Mouse (Mus musculus) hindbrain, embryonic 14.5 days (tissue): ENCODE data around the gene Actl11. TPM values are rescaled to one million over a fixed set of nuclear protein-coding genes. Genes with fewer than 3 reads are reported as not detected.

Source experiments
- ATAC-seq: fragments of 200-750 bp; cut with Nextera tagmentation; 2 replicates; pipeline ENCODE4 v1.8.0; 2017; ENCODE audit warnings: moderate number of reproducible peaks, mild to moderate bottlenecking, moderate TSS enrichment, moderate library complexity; ENCODE audit not compliant: low FRiP score
- DNase-seq: peaks from one replicate; pipeline ENCODE4 v3.0.0-alpha.2; 2015; ENCODE audit warnings: low spot score
- H3K27ac ChIP-seq: fragments of 300-500 bp; sonication (generic); 2 replicates; pipeline ENCODE4 v1.5.1; 2014; ENCODE audit warnings: mild to moderate bottlenecking, moderate library complexity
- H3K27me3 ChIP-seq: fragments of 300-500 bp; sonication (generic); 2 replicates; pipeline ENCODE4 v1.6.1; 2014; ENCODE audit warnings: mild to moderate bottlenecking, low read length, mixed read lengths; ENCODE audit not compliant: control insufficient read depth, insufficient read depth
- H3K36me3 ChIP-seq: fragments of 300-500 bp; sonication (generic); replicated peaks from 2 replicates; pipeline ENCODE4 v1.6.1; 2014; ENCODE audit not compliant: control insufficient read depth, insufficient read depth
- H3K4me1 ChIP-seq: fragments of 300-500 bp; sonication (generic); replicated peaks from 2 replicates; pipeline ENCODE4 v1.6.1; 2014; ENCODE audit warnings: antibody characterized with exemption, low read length, mixed read lengths; ENCODE audit not compliant: control insufficient read depth, insufficient read depth
- H3K4me2 ChIP-seq: fragments of 300-500 bp; sonication (generic); replicated peaks from 2 replicates; pipeline ENCODE4 v1.6.1; 2014; ENCODE audit warnings: mild to moderate bottlenecking, moderate library complexity
- H3K4me3 ChIP-seq: fragments of 300-500 bp; sonication (generic); replicated peaks from 2 replicates; pipeline ENCODE4 v1.5.1; 2014; ENCODE audit warnings: mild to moderate bottlenecking, low read length
- H3K9ac ChIP-seq: fragments of 300-500 bp; sonication (generic); 2 replicates; pipeline ENCODE4 v1.6.1; 2014
- H3K9me3 ChIP-seq: fragments of 300-500 bp; sonication (generic); 2 replicates; pipeline ENCODE4 v1.6.1; 2016; ENCODE audit warnings: low read length; ENCODE audit not compliant: control insufficient read depth
- WGBS: fragments of 180-500 bp; shearing (Covaris S2); extraction: QIAGEN DNeasy Blood & Tissue Kit; methylation state at CpG from one replicate; pipeline ENCODE4 v1.1.7; 2014; 5-methylcytosine and 5-hydroxymethylcytosine counted together
- polyA plus RNA-seq: library from polyadenylated mRNA; unstranded; fragments of >200 nt; fragmentation: Nextera tagmentation; extraction: Ambion mirVana; gene quantifications from 2 replicates; pipeline ENCODE4 v1.2.1, GENCODE M21; 2014

The Actl11 gene
- polyA plus RNA-seq, 1 experiment from 2014 or later, result not detected

DNA sequence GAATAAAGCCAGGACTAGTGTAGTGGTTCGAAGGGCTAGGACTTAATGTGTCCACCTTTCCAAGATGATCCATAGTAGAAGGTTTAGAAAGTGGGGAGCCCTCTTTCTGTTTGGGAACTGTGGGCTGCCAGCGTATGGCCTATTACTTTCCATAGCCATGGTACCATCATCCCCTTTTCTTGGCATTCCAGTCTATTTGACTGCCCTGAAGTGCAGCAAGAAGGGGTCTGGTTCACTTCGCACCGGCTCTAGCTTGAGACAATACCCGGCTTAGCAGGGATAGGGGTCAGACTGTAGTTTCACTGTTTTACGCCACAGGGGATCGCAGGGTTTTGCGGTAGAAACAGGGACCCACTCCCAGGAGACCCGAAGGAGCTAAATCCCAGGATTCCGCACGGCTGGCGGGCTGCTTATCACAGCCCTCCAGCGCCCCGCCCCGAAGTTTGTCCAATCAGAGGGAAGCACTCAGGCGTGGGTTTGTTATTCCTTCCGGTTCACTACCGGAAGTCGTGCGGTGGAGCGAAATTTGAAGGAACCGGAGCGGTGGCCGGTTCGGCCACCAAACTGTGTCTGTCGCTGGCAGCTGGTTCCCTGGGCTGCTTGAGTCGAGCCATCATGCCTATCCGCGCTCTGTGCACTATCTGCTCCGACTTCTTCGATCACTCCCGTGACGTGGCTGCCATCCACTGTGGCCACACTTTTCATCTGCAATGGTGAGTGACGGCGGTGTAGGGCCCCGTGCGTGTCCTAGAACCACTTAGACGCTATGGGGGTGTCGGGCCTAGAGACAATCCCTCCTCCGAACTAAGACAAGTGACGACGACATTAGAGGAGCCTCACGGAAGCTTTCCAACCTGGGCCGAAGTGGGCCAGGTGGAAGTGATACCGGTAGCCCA lies 22.4 kb downstream of the Actl11 start:
- peak overlapping the region; percentile 67 for H3K9ac ChIP-seq
- 12% methylated on average over 45 of the region's 45 CpGs for WGBS
- DNase-seq (peak; percentile 93), ATAC-seq (peak; percentile 96)
- H3K9me3 ChIP-seq, result no peaks in the 10 kb centered on the region
- H3K4me3 ChIP-seq, result peak overlapping the region; percentile 56
- peak overlapping the region; percentile 92 for H3K4me2 ChIP-seq
- no peaks in the 10 kb centered on the region for H3K36me3 ChIP-seq
- H3K4me1 ChIP-seq, result no peaks in the 10 kb centered on the region; the same call in 1 of the 2 replicates
- peak overlapping the region; percentile 87 for H3K27ac ChIP-seq
- no peaks in the 10 kb centered on the region for H3K27me3 ChIP-seq

GRCm38 (mm10) chr9:107955613-107956289 lies 27.5 kb downstream of the Actl11 start:
- 82% methylated on average over 6 of the region's 6 CpGs for WGBS
- no peak overlapping the region for H3K4me3 ChIP-seq
- DNase-seq, result no peak
- H3K9ac ChIP-seq, result no peak overlapping the region
- H3K36me3 ChIP-seq, result no peaks in the 10 kb centered on the region; the same call in 1 of the 2 replicates
- no peak for ATAC-seq
- H3K4me1 ChIP-seq, result peaks cover 3% of the 10 kb centered on the region
- H3K27me3 ChIP-seq, result no peaks in the 10 kb centered on the region
- no peak overlapping the region for H3K27ac ChIP-seq
- H3K4me2 ChIP-seq, result no peak overlapping the region
- H3K9me3 ChIP-seq, result no peaks in the 10 kb centered on the region

DNA sequence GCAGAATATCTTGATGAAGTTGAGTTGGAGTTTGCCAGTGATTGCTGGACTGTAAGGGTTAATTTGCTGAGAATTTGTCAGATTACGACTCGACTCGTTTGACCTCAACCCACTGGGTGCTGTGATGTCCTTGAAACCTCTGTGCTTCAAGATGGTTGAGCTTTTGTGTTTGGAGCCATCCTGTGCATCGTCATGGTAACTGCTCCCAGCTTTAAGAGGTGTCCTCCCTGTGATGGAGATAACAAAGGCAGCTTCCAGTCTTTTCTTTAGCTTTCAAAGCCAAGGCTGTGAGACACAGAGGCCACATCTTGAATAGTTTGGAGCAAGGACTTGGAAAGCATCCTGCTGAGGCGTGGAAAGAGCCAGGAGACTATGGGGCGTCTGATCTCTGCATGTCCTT lies 28.9 kb downstream of the Actl11 start:
- 21% methylated on average over 6 of the region's 6 CpGs for WGBS
- Histone ChIP-seq H3K27me3 (no peaks in the 10 kb centered on the region), H3K4me1 (peaks cover 15% of the 10 kb centered on the region), H3K4me2 (no peak overlapping the region), H3K4me3 (no peak overlapping the region), H3K9ac (no peak overlapping the region), H3K36me3 (no peaks in the 10 kb centered on the region; the same call in 1 of the 2 replicates), H3K9me3 (no peaks in the 10 kb centered on the region), H3K27ac (no peak overlapping the region)
- no peak for ATAC-seq
- DNase-seq, result no peak

DNA sequence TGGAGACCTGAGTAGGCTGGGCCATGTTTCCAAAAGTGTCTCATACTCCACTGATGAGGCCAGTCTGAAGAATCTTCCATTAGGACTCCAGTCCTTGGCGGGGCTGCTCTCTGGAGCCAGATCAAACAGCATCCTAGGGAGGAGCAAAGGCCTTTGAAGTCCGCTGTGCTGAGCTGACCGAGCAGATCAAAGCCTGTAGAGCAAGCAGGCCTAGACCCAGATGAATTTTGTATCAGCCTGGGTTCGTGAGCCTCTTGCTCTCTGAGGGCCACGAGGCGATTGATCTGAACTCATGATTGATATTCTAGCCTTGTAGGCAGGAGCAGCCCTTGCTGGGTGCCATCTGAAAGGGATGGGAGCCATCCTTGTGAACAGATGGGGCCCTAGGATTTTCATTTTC lies 31.6 kb downstream of the Actl11 start:
- Histone ChIP-seq H3K4me3 (no peak overlapping the region), H3K27ac (no peak overlapping the region), H3K27me3 (no peaks in the 10 kb centered on the region), H3K9me3 (no peaks in the 10 kb centered on the region), H3K4me2 (no peak overlapping the region), H3K9ac (no peak overlapping the region), H3K36me3 (no peaks in the 10 kb centered on the region; the same call in 1 of the 2 replicates), H3K4me1 (peaks cover 16% of the 10 kb centered on the region)
- WGBS, result 70% methylated on average over 6 of the region's 6 CpGs
- ATAC-seq (no peak), DNase-seq (no peak)

DNA sequence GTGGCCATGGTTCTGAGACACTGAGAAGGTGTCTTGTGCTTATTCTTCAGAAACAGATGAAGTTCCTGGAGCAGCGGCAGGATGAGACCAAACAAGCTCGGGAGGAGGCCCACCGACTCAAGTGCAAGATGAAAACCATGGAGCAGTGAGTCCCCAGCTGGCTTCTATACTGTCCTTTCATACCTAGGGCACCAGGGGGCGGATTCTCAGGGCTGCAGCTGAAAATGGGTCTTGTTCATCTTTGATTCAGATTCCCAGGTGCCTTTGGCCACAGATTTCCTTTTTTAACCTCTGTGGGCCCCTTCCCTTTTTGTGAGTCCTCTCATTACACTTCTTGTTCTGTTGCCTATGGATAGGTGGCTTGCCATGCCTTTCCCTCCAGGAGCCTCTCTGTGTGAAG lies 32.7 kb downstream of the Actl11 start:
- Histone ChIP-seq H3K36me3 (no peaks in the 10 kb centered on the region; the same call in 1 of the 2 replicates), H3K9ac (no peak overlapping the region), H3K27ac (peak overlapping the region; percentile 84), H3K27me3 (no peaks in the 10 kb centered on the region), H3K4me3 (no peak overlapping the region), H3K4me1 (peaks cover 16% of the 10 kb centered on the region), H3K4me2 (no peak overlapping the region; the same call in 1 of the 2 replicates), H3K9me3 (no peaks in the 10 kb centered on the region)
- ATAC-seq (no peak), DNase-seq (no peak)
- WGBS, result 80% methylated on average over 4 of the region's 4 CpGs

- DNase-seq, result peak; percentile 67
- Histone ChIP-seq H3K4me1 (peaks cover 16% of the 10 kb centered on the region), H3K27ac (peak overlapping the region; percentile 84), H3K27me3 (no peaks in the 10 kb centered on the region), H3K36me3 (no peaks in the 10 kb centered on the region; the same call in 1 of the 2 replicates), H3K9ac (no peak overlapping the region), H3K4me3 (no peak overlapping the region), H3K9me3 (no peaks in the 10 kb centered on the region), H3K4me2 (peak overlapping the region; percentile 39)
- peak; percentile 44; the same call in 1 of the 2 replicates for ATAC-seq
- 59% methylated on average over 10 of the region's 10 CpGs for WGBS
Observed at GRCm38 (mm10) chr9:107961351-107961762, 33.1 kb downstream of the Actl11 start.

DNA sequence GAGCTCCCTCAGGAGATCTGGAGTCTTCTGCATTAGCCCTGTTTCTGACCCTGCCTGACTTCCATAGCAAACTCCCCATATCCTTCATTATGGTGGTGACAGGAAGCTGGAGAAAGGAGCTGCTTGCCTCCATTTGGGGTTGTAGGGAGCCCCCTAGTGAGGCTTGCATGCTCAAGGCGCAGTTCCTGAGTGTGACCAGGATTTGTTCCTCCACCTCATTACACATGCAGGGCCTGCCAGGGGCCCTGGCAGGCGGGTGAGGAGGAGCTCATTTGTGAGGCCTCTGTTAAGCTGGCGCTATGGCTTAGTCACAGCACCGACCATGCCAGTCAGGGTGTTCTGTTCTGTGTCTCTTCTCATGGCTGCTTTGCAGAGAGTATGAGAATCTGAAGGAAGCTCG lies 33.6 kb downstream of the Actl11 start:
- Histone ChIP-seq H3K4me1 (peaks cover 16% of the 10 kb centered on the region), H3K27me3 (no peaks in the 10 kb centered on the region), H3K9me3 (no peaks in the 10 kb centered on the region), H3K9ac (no peak overlapping the region), H3K27ac (peak overlapping the region; percentile 84), H3K4me2 (peak overlapping the region; percentile 39; the same call in 1 of the 2 replicates), H3K4me3 (no peak overlapping the region), H3K36me3 (no peaks in the 10 kb centered on the region; the same call in 1 of the 2 replicates)
- 45% methylated on average over 5 of the region's 5 CpGs for WGBS
- peak; percentile 52 for DNase-seq
- ATAC-seq, result peak; percentile 49; the same call in 1 of the 2 replicates

- Histone ChIP-seq H3K9ac (no peak overlapping the region), H3K4me3 (no peak overlapping the region), H3K27ac (no peak overlapping the region), H3K4me1 (peaks cover 16% of the 10 kb centered on the region), H3K27me3 (no peaks in the 10 kb centered on the region), H3K4me2 (no peak overlapping the region), H3K9me3 (no peaks in the 10 kb centered on the region), H3K36me3 (no peaks in the 10 kb centered on the region)
- ATAC-seq, result no peak
- WGBS, result 94% methylated on average over 9 of the region's 9 CpGs
- DNase-seq, result no peak
Observed at GRCm38 (mm10) chr9:107962916-107963315, 34.6 kb downstream of the Actl11 start.

DNA sequence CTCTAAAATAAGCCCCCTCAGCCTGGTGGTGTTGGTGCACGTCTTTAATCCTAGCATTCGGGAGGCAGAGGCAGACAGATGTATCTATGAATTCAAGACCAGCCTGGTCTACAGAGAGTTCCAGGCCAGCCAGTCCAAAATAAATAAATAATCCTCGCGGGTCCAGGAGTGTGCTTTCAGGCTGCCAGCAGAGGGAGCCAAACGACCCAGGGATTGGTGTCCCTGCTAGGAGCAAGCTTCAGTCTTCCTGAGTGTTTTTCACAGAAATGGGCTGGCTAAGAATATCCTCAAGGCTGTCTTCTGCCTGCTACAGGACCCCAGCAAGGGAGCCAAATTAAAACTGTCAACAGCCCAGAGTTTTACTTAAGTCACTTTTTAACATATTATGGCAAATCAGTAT lies 35.4 kb downstream of the Actl11 start:
- H3K4me1 ChIP-seq, result peaks cover 16% of the 10 kb centered on the region
- 32% methylated on average over 5 of the region's 5 CpGs for WGBS
- no peak overlapping the region for H3K9ac ChIP-seq
- H3K36me3 ChIP-seq, result no peaks in the 10 kb centered on the region
- no peaks in the 10 kb centered on the region for H3K9me3 ChIP-seq
- no peak overlapping the region for H3K4me2 ChIP-seq
- ATAC-seq (peak; percentile 58; the same call in 1 of the 2 replicates), DNase-seq (peak; percentile 87)
- H3K4me3 ChIP-seq, result no peak overlapping the region
- no peaks in the 10 kb centered on the region for H3K27me3 ChIP-seq
- no peak overlapping the region for H3K27ac ChIP-seq
